Mouse (Mus musculus) embryonic facial prominence, embryonic 12.5 days (tissue): ENCODE measurements around the gene Rps11. TPM values are rescaled to one million over a fixed set of nuclear protein-coding genes. Genes with fewer than 3 reads are reported as not detected.
"Not testable (repeated sequence)": the region's sequence is repeated elsewhere in the genome, so short reads cannot be mapped to it uniquely, and the experiment has no call there.

Source experiments
- ATAC-seq: fragments of 200-750 bp; cut with Nextera tagmentation; 2 replicates; pipeline ENCODE4 v1.8.0; 2017; ENCODE audit not compliant: insufficient number of reproducible peaks, insufficient read depth, low FRiP score, low TSS enrichment
- H3K27ac ChIP-seq: fragments of 300-500 bp; sonication (generic); 2 replicates; pipeline ENCODE4 v1.5.1; 2016; ENCODE audit warnings: mild to moderate bottlenecking
- H3K27me3 ChIP-seq: fragments of 300-500 bp; sonication (generic); 2 replicates; pipeline ENCODE4 v1.6.1; 2016; ENCODE audit warnings: mild to moderate bottlenecking, moderate library complexity
- H3K36me3 ChIP-seq: fragments of 300-500 bp; sonication (generic); 2 replicates; pipeline ENCODE4 v1.6.1; 2016; ENCODE audit warnings: mild to moderate bottlenecking
- H3K4me1 ChIP-seq: fragments of 300-500 bp; sonication (generic); 2 replicates; pipeline ENCODE4 v1.6.1; 2016
- H3K4me2 ChIP-seq: fragments of 300-500 bp; sonication (generic); replicated peaks from 2 replicates; pipeline ENCODE4 v1.6.1; 2016; ENCODE audit warnings: mild to moderate bottlenecking, moderate library complexity
- H3K4me3 ChIP-seq: fragments of 300-500 bp; sonication (generic); 2 replicates; pipeline ENCODE4 v1.5.1; 2016; ENCODE audit warnings: mild to moderate bottlenecking
- H3K9ac ChIP-seq: fragments of 300-500 bp; sonication (generic); 2 replicates; pipeline ENCODE4 v1.6.1; 2016; ENCODE audit warnings: mild to moderate bottlenecking, moderate library complexity
- H3K9me3 ChIP-seq: fragments of 300-500 bp; sonication (generic); 2 replicates; pipeline ENCODE4 v1.6.1; 2016; ENCODE audit warnings: mild to moderate bottlenecking, moderate library complexity
- WGBS: fragments of 180-500 bp; shearing (Covaris S2); methylation state at CpG from one replicate; pipeline ENCODE4 v1.1.7; 2016; 5-methylcytosine and 5-hydroxymethylcytosine counted together
- polyA plus RNA-seq: library from polyadenylated mRNA; unstranded; fragments of >200 nt; fragmentation: Nextera tagmentation; extraction: Ambion mirVana; gene quantifications from 2 replicates; pipeline ENCODE4 v1.2.1, GENCODE M21; 2016

The Rps11 gene
- polyA plus RNA-seq, 1 experiment from 2014 or later = 1,448 TPM

- Histone ChIP-seq H3K9ac (peak overlapping the region; percentile 49; the same call in 1 of the 2 replicates), H3K4me3 (peak overlapping the region; percentile 20; the same call in 1 of the 2 replicates), H3K27ac (peak overlapping the region; percentile 90), H3K4me2 (peak overlapping the region; percentile 36), H3K9me3 (no peaks in the 10 kb centered on the region), H3K4me1 (peaks cover 21% of the 10 kb centered on the region), H3K36me3 (no peaks in the 10 kb centered on the region), H3K27me3 (no peaks in the 10 kb centered on the region)
- ATAC-seq = no peak
- 58% methylated on average over 9 of the region's 9 CpGs for WGBS
Observed at GRCm38 (mm10) chr7:45102940-45103585, 21.2 kb downstream of the Rps11 start.

- H3K9ac ChIP-seq = no peak overlapping the region
- H3K9me3 ChIP-seq = no peaks in the 10 kb centered on the region
- no peak for ATAC-seq
- H3K4me2 ChIP-seq = peak overlapping the region; percentile 36; the same call in 1 of the 2 replicates
- no peak overlapping the region for H3K27ac ChIP-seq
- H3K27me3 ChIP-seq = no peaks in the 10 kb centered on the region
- WGBS = 82% methylated on average over 11 of the region's 11 CpGs
- peaks cover 21% of the 10 kb centered on the region for H3K4me1 ChIP-seq
- no peak overlapping the region for H3K4me3 ChIP-seq
- H3K36me3 ChIP-seq = no peaks in the 10 kb centered on the region
Observed at GRCm38 (mm10) chr7:45102441-45102840, 21.8 kb downstream of the Rps11 start.

DNA sequence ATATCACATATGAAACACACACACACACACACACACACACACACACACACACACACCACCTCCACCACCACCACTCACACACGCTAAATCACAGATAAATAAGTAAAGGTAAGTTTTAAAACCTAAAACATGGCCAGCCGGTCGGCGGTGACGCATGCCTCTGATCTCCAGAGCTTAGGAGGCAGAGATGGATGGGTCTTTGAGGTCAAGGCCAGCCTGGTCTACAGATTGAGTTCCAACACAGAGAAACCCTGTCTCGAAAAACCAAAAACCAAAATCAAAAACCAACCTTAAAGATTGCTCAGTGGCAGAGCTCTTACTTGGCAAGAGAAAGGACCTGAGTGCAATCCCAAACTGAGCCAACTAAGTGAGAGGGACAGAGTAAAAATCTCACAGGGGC lies 24.2 kb downstream of the Rps11 start:
- no peaks in the 10 kb centered on the region for H3K36me3 ChIP-seq
- no peak overlapping the region for H3K4me2 ChIP-seq
- no peak overlapping the region for H3K4me3 ChIP-seq
- ATAC-seq = no peak
- no peak overlapping the region for H3K27ac ChIP-seq
- no peak overlapping the region for H3K9ac ChIP-seq
- WGBS = 90% methylated on average over 6 of the region's 6 CpGs
- peaks cover 21% of the 10 kb centered on the region for H3K4me1 ChIP-seq
- no peaks in the 10 kb centered on the region for H3K9me3 ChIP-seq
- no peaks in the 10 kb centered on the region for H3K27me3 ChIP-seq

GRCm38 (mm10) chr7:45098541-45099240 lies 25.5 kb downstream of the Rps11 start:
- Histone ChIP-seq H3K4me3 (no peak overlapping the region), H3K36me3 (no peaks in the 10 kb centered on the region), H3K9me3 (no peaks in the 10 kb centered on the region), H3K27me3 (no peaks in the 10 kb centered on the region), H3K4me1 (peaks cover 25% of the 10 kb centered on the region), H3K4me2 (no peak overlapping the region), H3K27ac (no peak overlapping the region), H3K9ac (no peak overlapping the region)
- ATAC-seq = no peak
- WGBS = 87% methylated on average over 8 of the region's 8 CpGs

- Histone ChIP-seq H3K4me3 (no peak overlapping the region), H3K36me3 (no peaks in the 10 kb centered on the region), H3K4me1 (peaks cover 22% of the 10 kb centered on the region; the same call in 1 of the 2 replicates), H3K4me2 (no peak overlapping the region), H3K27ac (0 out of 2 replicates have a peak overlapping the region, but pooled peaks have one; percentile 11), H3K27me3 (no peaks in the 10 kb centered on the region), H3K9ac (no peak overlapping the region), H3K9me3 (no peaks in the 10 kb centered on the region)
- 52% methylated on average over 6 of the region's 6 CpGs for WGBS
- no peak for ATAC-seq
Observed at GRCm38 (mm10) chr7:45097479-45097878, 26.8 kb downstream of the Rps11 start.

GRCm38 (mm10) chr7:45095965-45096364 lies 28.3 kb downstream of the Rps11 start:
- not testable (repeated sequence) for H3K9me3 ChIP-seq, H3K9ac ChIP-seq, H3K4me2 ChIP-seq, H3K27me3 ChIP-seq, H3K36me3 ChIP-seq, H3K4me3 ChIP-seq, ATAC-seq, H3K27ac ChIP-seq
- peaks cover 23% of the 10 kb centered on the region; the same call in 1 of the 2 replicates for H3K4me1 ChIP-seq
- WGBS = 93% methylated on average over 14 of the region's 14 CpGs

- H3K36me3 ChIP-seq = no peaks in the 10 kb centered on the region
- 0 out of 2 replicates have a peak overlapping the region, but pooled peaks have one; percentile 88 for H3K27ac ChIP-seq
- peaks cover 28% of the 10 kb centered on the region; the same call in 1 of the 2 replicates for H3K4me1 ChIP-seq
- no peak overlapping the region for H3K4me3 ChIP-seq
- H3K9me3 ChIP-seq = no peaks in the 10 kb centered on the region
- no peak overlapping the region for H3K4me2 ChIP-seq
- H3K27me3 ChIP-seq = no peaks in the 10 kb centered on the region
- 81% methylated on average over 6 of the region's 6 CpGs for WGBS
- H3K9ac ChIP-seq = no peak overlapping the region
- no peak for ATAC-seq
Observed at GRCm38 (mm10) chr7:45095367-45095766, 28.9 kb downstream of the Rps11 start.

GRCm38 (mm10) chr7:45094121-45094520 lies 30.1 kb downstream of the Rps11 start:
- H3K36me3 ChIP-seq = 0 out of 2 replicates have a peak, but pooled peaks cover 8% of the 10 kb centered on the region
- no peak overlapping the region for H3K4me3 ChIP-seq
- H3K9me3 ChIP-seq = no peaks in the 10 kb centered on the region
- peaks cover 34% of the 10 kb centered on the region; the same call in 1 of the 2 replicates for H3K4me1 ChIP-seq
- H3K9ac ChIP-seq = no peak overlapping the region
- H3K27ac ChIP-seq = peak overlapping the region; percentile 88
- no peaks in the 10 kb centered on the region for H3K27me3 ChIP-seq
- H3K4me2 ChIP-seq = no peak overlapping the region; the same call in 1 of the 2 replicates
- WGBS = 22% methylated on average over 7 of the region's 7 CpGs
- no peak for ATAC-seq

DNA sequence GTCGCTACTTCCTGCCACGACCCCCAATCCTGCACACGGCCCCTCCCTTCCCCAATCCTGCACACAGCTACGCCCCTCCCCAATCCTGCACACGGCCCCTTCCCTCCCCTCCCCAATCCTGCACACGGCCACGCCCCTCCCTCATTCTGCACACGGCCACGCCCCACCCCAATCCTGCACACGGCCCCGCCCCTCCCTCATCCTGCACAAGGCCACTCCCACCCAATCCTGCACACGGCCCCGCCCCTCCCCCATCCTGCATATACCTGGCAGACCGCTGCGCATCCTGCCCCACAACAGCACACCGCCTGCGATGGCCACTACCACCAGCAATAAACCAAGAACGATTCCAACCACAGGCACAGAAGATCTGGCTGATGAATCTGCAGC lies 30.7 kb downstream of the Rps11 start:
- Histone ChIP-seq H3K27ac (peak overlapping the region; percentile 88), H3K36me3 (peaks cover 12% of the 10 kb centered on the region), H3K9ac (no peak overlapping the region), H3K4me1 (peaks cover 34% of the 10 kb centered on the region; the same call in 1 of the 2 replicates), H3K4me3 (no peak overlapping the region), H3K4me2 (peak overlapping the region; percentile 20), H3K9me3 (no peaks in the 10 kb centered on the region), H3K27me3 (no peaks in the 10 kb centered on the region)
- WGBS = 30% methylated on average over 17 of the region's 18 CpGs
- ATAC-seq = no peak

- no peak for ATAC-seq
- Histone ChIP-seq H3K4me2 (peak overlapping the region; percentile 20), H3K36me3 (peaks cover 18% of the 10 kb centered on the region), H3K4me1 (peaks cover 34% of the 10 kb centered on the region; the same call in 1 of the 2 replicates), H3K27ac (peak overlapping the region; percentile 88), H3K9me3 (no peaks in the 10 kb centered on the region), H3K27me3 (no peaks in the 10 kb centered on the region), H3K9ac (no peak overlapping the region), H3K4me3 (no peak overlapping the region)
- WGBS = 32% methylated on average over 12 of the region's 12 CpGs
Observed at GRCm38 (mm10) chr7:45092828-45093515, 31.3 kb downstream of the Rps11 start.

DNA sequence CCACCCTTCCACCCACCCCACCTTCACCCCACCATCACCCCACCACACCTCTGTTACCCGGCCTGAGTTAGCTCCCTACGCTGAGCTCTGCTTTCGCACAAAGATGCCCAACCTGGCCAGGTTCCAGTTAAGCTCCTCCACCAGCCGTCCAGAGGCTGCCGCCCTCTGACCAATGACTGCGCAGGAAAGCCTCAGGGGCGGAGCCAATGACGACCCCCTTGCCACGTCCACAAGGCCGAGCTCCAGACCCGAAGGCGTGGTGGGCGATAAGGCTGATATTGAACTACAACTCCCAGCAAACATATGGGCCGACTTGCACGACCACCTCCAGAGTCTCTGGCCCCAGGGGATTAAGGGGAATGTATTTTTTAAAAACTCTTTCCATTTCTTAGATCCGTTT lies 32.2 kb downstream of the Rps11 start, which contains the start of gene Rcn3:
TSS of gene Rcn3 (minus strand) at position 174 of the 400 bp plus-strand sequence.
- WGBS = under 1% methylated on average over 16 of the region's 16 CpGs
- peak within 1 kb of the TSS; percentile 80 for H3K9ac ChIP-seq
- peak; percentile 86 for ATAC-seq
- H3K27ac ChIP-seq = peak within 1 kb of the TSS; percentile 93
- H3K27me3 ChIP-seq = no peaks in the 10 kb centered on the region
- H3K4me3 ChIP-seq = peak within 1 kb of the TSS; percentile 68
- no peaks in the 10 kb centered on the region for H3K9me3 ChIP-seq
- H3K4me2 ChIP-seq = peak within 1 kb of the TSS; percentile 73
- peaks cover 27% of the 10 kb centered on the region for H3K36me3 ChIP-seq
- H3K4me1 ChIP-seq = peaks cover 34% of the 10 kb centered on the region; the same call in 1 of the 2 replicates
